Mouse (Mus musculus) granulocyte monocyte progenitor cell, adult 5-6 weeks (primary cell): Measurements from ENCODE around the gene Tspo. TPM values are rescaled to one million over a fixed set of nuclear protein-coding genes. Genes with fewer than 3 reads are reported as not detected.

ENCODE experiments used
- ATAC-seq: replicated peaks from 2 replicates; pipeline ENCODE4 v1.8.0; 2016; ENCODE audit warnings: mild to moderate bottlenecking, moderate TSS enrichment, inconsistent platforms; ENCODE audit not compliant: poor library complexity, severe bottlenecking
- total RNA-seq, 2 experiments: library from RNA; stranded (forward) in 1 of 2; stranded (reverse) in 1 of 2; fragments of 200-712, 200-1000 nt in 1 of 2; fragments of >200 nt in 1 of 2; fragmentation: Nextera tagmentation in 1 of 2; gene quantifications; 2 replicates each; pipeline ENCODE4 v1.2.3; 2014 to 2017

The Tspo gene
- total RNA-seq, 2 experiments from 2014 or later, result 155 to 204 TPM

DNA sequence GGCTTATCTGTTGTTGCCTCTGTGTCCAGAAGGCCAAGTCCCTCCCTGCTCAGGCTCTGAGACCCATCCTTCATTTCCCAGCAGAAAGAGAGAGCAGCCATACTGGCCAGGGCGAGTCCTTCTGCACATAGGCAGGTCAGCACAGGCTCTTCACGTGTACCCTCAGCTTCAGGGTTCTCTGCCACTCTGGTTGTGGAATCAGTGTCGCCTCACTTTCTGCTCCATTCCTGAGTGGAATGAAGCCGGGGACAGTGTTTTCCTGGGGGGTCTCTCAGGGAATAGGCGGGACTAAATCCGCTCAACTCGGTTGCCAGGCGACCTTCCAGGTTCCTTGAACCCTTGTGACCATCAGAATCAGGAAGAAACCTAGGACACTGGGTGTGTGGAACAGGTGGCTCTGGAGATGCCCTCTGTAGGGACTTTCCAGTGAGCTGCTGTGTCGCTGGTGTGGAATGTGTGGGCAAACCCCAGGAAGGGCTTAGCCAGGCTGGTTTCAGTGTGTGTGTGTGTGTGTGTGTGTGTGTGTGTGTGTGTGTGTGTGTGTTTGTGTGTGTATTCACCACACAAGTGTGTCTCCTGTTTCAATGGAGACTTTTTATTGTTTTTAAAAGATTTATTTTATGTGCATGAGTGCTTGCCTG is 21.6 kb upstream of the Tspo start:
- ATAC-seq, result no peak

DNA sequence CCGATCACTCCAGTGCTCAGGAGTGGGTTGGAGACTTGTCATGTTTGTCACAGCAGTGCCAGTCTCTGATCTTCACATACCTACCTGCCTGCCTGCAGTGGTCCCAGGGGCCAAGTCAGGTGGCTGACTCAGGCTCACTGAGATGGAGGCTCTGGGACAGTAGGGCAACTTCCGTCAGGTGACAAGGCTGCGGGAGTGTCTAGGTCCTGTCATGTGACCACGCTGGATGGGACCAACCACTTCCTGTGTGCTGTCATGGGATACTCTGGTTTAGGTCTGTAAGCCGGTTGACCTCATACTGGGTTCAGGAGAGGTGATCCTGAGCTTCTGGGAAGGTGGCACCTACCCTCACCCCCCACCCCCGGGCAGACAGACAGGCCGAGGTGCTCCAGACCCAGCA is 17.4 kb upstream of the Tspo start:
- ATAC-seq, result no peak

DNA sequence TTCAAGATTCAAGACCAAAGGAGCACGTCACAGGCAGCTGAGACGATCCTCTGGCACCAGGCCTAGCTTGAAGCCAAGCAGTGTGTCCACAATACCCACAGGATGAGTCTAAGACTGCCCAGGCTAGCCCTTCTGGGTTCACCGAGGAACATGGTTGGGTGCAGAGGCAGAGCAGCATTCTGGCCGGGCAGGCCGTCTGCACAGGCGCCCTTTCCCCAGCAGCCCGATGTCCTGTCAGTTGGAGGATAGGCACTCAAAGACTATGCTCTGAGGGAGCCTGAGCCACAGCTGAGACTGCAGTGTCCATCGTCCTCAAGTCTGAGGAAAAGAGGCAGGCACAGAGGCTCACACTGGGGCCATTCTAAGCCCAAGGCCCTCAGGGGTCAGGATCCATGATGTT is 16.2 kb upstream of the Tspo start:
- no peak for ATAC-seq

DNA sequence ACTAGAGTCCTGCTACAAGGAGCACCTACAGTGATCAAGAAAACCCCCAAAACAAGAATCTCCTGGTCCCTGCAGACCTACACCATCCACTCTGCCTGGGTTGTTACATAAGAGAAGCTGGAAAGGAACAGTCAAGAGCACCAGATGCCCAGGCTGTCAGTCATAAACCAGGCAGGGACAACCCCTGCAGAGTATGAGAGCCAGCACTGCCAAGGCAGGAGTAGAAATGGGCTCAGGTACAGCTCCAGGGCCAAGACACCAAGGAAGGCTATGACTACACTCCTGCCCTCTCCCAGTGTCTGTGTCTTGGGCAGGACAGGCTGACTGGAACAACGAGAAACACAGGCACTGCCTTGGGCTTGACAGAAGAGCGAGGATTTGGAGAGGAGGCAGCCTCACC is 13.3 kb upstream of the Tspo start:
- ATAC-seq, result no peak

DNA sequence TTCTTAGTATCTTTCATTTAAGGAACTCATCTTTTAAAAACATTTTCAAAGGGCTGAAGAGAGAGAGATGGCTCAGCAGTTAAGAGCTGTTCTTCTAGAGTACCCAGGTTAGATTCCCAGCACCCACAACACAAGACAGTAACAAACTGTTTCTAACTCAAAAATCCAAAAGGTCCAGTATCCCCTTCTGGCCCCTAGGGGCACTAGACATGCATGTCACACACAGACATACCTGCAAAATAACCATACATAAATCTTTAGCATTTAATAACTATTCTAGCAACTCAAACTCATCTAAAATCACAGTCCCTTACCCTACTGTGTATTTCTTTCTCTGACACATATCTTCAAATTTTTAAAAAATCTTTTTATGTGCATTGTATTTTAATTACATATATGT is 9.6 kb upstream of the Tspo start:
- ATAC-seq, result no peak

DNA sequence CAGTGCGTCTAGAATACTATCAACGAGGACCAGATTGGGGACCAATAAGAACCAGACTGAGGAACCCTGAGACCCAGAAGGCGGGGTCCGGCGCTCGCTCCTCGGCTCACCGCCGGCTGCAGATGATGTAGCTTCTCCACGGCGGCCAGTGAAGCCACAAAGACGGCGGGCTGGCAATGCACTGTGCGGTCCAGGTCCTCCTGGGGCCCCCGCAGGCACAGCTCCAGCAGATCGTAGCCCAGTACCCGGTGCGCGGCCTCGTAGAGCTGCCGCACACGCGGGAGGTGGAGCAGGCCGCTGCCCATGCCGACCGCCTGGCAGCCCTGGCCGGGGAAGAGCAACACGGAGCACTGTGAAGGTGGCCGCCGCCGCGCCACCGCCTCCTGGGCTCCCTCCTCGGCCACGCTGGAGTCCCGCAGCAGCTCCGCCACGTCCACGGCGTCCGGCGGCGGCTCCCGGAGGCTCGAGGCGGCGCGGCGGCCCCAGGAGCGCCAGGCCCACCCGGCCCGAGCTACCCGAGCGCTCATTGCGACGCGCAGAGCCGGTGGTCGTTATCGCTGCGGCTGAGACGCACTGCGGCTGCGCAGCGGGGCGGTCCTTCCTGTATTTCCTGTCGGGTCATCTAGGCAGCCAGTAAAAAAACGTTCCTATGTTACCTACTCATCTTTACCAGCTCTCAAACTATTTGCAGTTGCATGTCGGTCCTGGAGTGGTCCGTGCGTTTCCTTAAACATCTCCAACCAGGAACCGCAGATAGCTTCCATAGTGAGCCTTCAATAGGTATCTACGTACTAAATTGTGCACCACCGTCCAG is 8.0 kb upstream of the Tspo start:
- ATAC-seq, result peak; percentile 86

DNA sequence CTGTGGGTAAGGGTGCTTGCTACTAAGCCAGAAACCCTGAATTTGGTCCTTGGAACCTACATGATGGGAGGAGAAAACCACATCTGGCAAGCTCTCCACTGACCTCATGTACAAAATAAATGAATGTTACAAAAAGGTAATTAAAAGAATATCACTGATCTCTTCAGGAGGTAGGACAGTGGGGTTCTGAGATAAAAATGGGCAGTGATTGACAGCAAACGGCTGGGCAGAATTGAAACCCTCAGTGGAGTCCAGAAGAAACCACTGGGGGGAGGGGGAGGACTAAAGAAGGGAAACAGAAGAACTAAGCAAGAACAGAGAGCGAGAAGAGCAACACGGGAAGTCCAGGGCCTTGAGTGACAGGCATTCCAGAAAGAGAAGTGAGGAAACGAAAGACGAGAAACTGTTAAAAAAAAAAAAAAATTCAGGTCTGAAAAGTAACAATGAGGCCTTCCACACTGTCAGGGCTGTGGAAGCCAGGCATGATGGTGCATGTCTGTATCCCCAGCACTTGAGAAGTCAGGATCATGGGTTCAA is 2.4 kb upstream of the Tspo start:
- peak; percentile 43 for ATAC-seq

DNA sequence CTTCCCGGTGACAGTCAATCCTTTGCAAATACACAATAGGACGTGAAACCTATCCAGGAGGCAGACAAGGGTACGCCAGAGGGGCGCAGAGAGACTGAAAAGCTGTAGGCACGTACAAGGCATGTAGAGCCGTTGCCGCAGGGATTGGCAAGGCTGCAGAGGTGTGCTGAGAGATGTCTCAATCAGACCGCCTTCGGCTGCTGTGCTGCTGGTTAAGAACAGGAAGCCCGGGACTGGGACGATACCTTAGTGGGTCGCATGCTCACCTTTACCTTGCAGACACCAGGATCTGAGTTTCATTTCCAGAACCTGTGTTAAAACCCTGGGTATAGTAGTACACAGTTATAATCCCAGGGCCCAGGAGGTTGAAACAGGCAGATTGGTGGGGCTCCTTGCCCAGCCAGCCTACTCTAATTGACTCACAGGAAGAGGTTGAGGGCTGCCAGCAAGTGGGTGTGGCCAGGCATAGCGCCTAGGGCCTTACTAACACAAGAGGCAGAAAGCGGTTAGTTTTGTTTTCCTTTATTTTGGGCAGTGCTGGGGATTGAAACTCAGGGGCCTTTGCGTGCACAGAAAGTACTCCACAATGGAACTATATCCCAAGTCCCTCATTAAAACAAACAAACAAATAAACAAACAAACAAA is 644 bp upstream of the Tspo start:
- ATAC-seq, result peak; percentile 61

DNA sequence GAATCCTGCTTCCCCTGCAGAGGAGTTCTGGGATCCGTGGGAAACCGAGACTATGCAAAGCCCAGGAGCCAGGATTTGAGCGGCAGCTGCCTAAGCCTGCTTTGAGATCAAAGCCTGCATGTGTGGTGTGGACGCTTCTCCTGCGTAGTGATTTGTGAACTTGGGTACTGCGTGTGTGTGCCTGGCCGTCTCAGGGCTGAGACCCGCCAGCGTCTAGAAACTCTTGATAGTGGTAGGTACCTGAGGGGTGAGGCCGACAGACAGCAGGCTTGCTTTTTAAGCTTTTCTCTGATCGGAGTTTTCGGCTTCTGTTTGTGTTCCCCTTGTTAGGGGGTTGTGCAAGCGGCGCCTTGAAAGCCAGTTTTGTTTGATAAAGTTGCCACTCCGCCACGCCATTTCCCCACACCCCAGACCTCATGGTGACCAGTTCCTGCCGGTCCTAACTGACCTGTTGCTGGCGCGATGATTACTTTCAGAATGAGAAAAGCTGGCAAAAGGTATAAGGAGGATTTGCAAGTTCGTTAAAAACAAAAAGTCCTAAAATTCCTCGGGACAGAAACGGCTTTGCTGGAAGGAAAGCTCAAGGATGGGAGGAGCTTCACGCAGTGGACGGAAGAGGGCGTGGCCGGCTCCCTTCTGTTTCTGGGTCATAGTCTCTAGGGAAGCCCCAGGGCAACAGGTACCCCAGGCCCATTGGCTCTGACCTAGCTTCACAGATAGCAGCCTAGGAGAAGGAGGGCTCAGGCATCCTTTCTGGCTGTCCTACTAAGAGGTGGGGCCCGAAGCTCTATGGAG is 662 bp downstream of the Tspo start:
- peak; percentile 38 for ATAC-seq

DNA sequence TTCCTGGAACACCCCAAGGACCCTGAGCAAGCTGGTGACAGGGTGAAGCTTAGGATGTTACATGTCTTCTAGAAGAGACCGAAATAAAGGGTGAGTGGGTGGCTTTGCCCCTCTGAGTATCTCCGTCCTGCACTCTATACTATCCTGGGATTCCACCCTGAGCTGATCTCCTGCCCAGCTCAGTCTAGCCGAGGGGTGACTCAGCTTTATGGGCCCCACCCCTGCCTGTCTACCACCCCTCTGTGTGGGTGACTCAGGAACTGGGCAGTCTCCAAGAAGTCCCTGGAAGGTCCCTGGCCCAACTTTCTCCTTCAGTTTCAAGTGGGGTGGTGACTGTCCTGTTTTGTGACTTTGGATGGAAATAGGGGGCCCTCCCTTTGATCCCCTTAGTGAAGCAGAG is 2.0 kb downstream of the Tspo start:
- no peak for ATAC-seq

DNA sequence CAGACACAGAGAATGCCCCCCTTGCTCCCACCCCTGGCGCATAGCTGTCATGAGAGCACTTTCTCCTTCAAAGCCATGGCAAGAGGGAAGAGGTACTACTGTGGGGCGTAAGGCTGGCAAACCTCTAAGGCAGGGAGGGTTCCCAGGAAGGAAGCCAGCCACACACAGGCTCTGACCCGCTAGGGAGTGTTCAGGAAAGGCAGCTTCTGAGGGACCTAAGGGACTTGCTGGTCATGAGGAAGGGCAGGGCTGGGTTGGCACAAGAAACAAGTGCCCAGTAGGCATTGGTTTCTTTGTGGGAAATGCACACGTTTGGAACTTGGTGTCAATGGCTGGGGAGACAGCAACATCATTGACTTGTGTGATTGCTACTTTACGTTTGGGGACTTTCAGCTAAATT is 2.6 kb downstream of the Tspo start:
- no peak for ATAC-seq

DNA sequence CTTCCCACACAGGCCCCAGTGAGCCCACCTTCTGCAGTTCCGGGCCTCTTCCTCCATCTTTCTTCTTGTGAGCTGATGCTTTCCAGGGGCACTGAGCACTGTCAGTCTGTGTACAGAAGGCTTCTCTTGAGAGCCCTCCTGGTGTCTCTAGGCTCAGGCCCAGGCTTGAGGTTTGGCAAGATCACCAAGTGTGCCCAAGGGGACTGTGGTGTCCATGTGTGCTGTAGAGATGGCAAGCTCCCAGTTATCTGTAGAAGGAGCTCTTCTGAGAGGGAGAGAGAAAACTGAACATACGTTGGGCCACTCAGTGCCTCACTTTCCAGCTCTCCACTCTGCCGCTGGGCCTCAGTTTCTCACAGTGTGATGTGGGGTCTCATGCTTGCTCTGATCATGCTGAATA is 4.3 kb downstream of the Tspo start:
- ATAC-seq, result no peak

DNA sequence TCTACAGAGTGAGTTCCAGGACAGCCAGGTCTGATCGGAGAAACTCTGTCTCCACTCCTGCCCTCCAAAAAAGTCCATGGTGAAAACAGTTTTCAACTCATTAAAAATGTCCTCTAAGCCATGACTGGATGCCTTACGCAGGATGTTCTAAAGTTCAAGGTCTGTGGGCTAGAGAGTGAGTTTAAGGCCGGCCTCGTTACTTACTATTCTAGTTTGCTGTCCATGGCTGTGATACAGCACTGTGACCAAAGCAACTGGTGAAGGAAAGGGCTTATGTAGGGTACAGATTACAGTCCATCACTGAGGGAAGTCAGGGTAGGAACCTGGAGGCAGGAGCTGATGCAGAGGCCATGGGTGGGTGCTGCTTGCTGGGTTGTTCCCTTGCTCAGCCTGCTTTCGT is 5.2 kb downstream of the Tspo start:
- no peak for ATAC-seq

DNA sequence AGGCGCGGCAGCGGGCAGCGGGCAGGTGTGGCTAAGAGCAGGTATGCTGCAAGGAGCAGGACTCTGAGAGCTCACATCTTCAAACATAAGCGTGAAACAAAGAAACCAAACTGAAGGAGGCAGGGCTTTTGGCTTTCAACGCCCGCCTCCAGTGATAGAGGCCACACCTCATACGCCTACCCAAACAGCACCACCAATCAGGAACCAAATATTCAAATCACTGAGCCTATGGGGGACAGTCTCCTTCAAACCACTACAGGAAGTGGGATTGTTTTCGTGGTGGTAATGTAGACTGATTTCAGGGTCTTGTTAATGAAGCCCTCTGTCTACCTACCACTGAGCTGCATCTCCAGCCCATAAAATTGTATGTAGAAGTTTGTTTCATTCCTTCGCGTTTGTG is 6.3 kb downstream of the Tspo start:
- peak; percentile 69 for ATAC-seq

DNA sequence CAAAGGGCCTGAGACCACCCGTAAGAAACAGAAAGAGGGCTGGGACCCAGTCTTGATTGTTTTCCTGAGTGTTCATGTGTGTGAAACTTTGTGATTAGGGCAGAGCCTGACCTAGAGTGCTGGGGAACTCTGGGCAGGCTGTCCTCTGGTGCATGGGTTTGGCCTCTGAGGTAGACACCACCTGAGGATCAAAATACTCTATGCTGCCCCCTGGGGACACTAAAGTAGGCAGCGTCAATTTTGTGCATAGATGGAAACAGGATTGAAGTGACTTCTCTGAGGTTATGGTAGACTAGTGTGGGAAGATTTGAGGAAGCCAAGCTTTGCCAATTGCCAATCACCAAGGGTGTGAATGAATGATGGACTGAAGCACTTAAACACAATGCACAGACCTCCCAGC is 7.2 kb downstream of the Tspo start:
- peak; percentile 39 for ATAC-seq

DNA sequence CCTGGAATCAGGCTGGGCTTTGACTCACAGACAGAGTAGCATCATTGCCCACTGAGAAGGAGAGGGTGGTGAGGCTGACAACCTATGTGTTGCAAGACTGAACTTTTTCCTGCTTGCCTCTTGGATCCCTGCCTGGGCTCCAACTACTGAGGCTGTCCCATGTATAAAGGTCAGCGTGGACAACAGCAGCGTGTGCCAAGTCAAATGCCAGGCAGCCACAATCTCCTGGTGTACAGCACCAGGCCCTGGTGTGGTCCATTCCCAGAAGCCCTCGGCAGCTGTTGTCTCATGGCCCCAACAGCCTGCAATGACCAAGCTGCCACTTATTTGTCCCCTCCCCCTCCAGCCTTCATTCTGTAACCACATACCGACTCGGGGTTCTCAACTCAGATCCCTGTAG is 8.2 kb downstream of the Tspo start:
- no peak for ATAC-seq

DNA sequence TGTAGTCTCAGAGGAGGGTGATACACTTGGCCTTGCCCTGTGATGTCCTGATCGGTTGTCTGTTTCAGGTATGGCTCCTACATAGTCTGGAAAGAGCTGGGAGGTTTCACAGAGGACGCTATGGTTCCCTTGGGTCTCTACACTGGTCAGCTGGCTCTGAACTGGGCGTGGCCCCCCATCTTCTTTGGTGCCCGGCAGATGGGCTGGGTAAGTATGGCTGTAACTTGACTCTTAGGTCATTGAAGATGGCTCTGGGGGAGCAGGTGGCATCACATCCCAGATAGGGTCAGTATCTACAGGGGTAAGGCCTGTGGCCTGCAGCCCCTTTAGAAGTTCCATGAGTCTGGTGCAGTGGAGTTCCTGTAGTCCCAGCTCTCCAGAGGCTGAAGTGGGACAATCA is 8.7 kb downstream of the Tspo start:
- ATAC-seq, result no peak

DNA sequence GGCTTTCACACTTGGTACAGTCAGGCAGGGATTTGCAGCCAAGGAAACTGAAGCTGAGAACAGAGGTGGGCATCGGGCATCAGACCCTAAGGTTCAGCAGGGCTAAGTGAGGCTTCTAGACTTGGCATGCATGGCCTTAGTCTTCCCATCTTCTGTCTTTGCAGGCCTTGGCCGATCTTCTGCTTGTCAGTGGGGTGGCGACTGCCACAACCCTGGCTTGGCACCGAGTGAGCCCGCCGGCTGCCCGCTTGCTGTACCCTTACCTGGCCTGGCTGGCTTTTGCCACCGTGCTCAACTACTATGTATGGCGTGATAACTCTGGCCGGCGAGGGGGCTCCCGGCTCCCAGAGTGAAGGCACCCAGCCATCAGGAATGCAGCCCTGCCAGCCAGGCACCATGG is 10.2 kb downstream of the Tspo start:
- ATAC-seq, result no peak

DNA sequence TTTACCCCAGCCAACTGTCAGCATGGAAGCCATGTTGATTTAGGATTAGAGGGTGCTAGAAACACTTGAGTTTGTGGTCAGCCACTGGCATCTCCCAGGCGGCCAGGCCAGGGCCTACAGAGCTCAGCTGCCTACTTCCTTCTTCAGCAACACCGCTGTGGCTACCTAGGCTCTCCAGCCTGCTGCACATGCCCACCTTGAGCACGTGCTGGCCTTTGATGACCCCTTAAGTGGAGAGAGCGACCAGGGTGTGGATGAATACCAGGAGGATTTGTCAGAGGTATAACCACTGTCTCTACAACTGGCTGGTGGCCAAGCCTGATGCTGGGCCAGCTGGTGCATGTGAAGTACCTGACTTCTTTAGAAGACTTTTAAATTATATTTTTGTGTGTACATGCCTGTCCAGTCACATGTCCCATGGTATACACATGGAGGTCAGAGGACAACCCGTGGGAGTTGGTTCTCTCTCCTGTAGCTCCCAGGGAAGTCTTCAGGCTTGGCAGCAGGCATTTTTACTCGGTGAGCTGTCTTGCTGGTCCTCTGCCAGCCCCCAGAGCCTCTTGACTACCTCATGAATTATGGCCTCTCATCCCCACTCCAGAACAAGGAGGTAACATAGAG is 11.4 kb downstream of the Tspo start:
- ATAC-seq, result no peak

DNA sequence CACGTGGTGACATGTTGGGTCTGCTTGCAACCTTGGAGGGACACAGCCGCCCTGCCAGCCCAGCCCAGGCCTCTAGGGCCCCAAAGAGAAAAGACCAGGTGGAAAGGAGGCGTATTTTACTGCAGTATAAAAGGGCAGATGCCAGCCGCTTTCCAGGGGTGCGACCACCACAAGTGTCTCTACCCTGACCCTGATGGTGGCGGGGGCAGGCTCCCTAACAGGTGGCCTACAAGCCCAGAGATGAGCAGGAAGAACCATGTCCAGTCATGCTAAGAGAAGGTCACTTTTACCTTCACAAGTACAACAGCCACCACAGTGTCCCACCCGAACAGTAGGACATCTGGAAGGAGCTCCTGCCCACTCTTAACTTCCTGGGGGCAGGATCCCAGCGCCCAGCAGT is 12.2 kb downstream of the Tspo start:
- no peak for ATAC-seq
